Mouse (Mus musculus) forebrain, embryonic 15.5 days (tissue): ENCODE results near the gene Tgm2. TPM values are rescaled to one million over a fixed set of nuclear protein-coding genes. Genes with fewer than 3 reads are reported as not detected.

Experiments used
- ATAC-seq: fragments of 200-750 bp; cut with Nextera tagmentation; replicated peaks from 2 replicates; pipeline ENCODE4 v1.8.0; 2017; ENCODE audit warnings: mild to moderate bottlenecking, moderate TSS enrichment, moderate library complexity
- H3K27ac ChIP-seq: fragments of 300-500 bp; sonication (generic); replicated peaks from 2 replicates; pipeline ENCODE4 v1.5.1; 2015; ENCODE audit warnings: mild to moderate bottlenecking, inconsistent platforms
- H3K27me3 ChIP-seq: fragments of 300-500 bp; sonication (generic); 2 replicates; pipeline ENCODE4 v1.6.1; 2015; ENCODE audit warnings: inconsistent platforms
- H3K36me3 ChIP-seq: fragments of 300-500 bp; sonication (generic); 2 replicates; pipeline ENCODE4 v1.6.1; 2015; ENCODE audit warnings: mild to moderate bottlenecking, inconsistent platforms
- H3K4me1 ChIP-seq: fragments of 300-500 bp; sonication (generic); 2 replicates; pipeline ENCODE4 v1.6.1; 2015; ENCODE audit warnings: inconsistent platforms
- H3K4me2 ChIP-seq: fragments of 300-500 bp; sonication (generic); replicated peaks from 2 replicates; pipeline ENCODE4 v1.6.1; 2015; ENCODE audit warnings: mild to moderate bottlenecking, inconsistent platforms
- H3K4me3 ChIP-seq: fragments of 300-500 bp; sonication (generic); 2 replicates; pipeline ENCODE4 v1.5.1; 2015; ENCODE audit warnings: mild to moderate bottlenecking, inconsistent platforms
- H3K9ac ChIP-seq: fragments of 300-500 bp; sonication (generic); replicated peaks from 2 replicates; pipeline ENCODE4 v1.6.1; 2015; ENCODE audit warnings: mild to moderate bottlenecking, inconsistent platforms
- H3K9me3 ChIP-seq: fragments of 300-500 bp; sonication (generic); 2 replicates; pipeline ENCODE4 v1.6.1; 2016; ENCODE audit warnings: inconsistent platforms
- WGBS: fragments of 180-500 bp; shearing (Covaris S2); methylation state at CpG from one replicate; pipeline ENCODE4 v1.1.7; 2015; ENCODE audit warnings: mixed read lengths; 5-methylcytosine and 5-hydroxymethylcytosine counted together
- polyA plus RNA-seq: library from polyadenylated mRNA; unstranded; fragments of >200 nt; fragmentation: Nextera tagmentation; extraction: Ambion mirVana; gene quantifications from 2 replicates; pipeline ENCODE4 v1.2.1, GENCODE M21; 2015

The Tgm2 gene
- polyA plus RNA-seq, 1 experiment from 2014 or later: 4.7 TPM

GRCm38 (mm10) chr2:158145528-158146065 lies 639 bp downstream of the Tgm2 start:
- Histone ChIP-seq H3K4me3 (no peak overlapping the region), H3K4me2 (peak overlapping the region; percentile 52; the same call in 1 of the 2 replicates)
- 76% methylated on average over 5 of the region's 5 CpGs for WGBS

GRCm38 (mm10) chr2:158144750-158145527 lies 1.3 kb downstream of the Tgm2 start:
- ATAC-seq: no peak
- Histone ChIP-seq H3K9me3 (no peaks in the 10 kb centered on the region), H3K27ac (no peak overlapping the region), H3K36me3 (no peaks in the 10 kb centered on the region), H3K4me2 (no peak overlapping the region), H3K4me3 (no peak overlapping the region), H3K27me3 (peaks cover 3% of the 10 kb centered on the region; the same call in 1 of the 2 replicates), H3K9ac (no peak overlapping the region), H3K4me1 (peaks cover 11% of the 10 kb centered on the region)
- WGBS: 85% methylated on average over 6 of the region's 6 CpGs

More at GRCm38 (mm10) chr2:158145528-158146065, 639 bp downstream of the Tgm2 start:
- Histone ChIP-seq H3K4me1 (peaks cover 6% of the 10 kb centered on the region), H3K9ac (no peak overlapping the region; the same call in 1 of the 2 replicates), H3K27me3 (peaks cover 3% of the 10 kb centered on the region; the same call in 1 of the 2 replicates), H3K36me3 (no peaks in the 10 kb centered on the region), H3K27ac (no peak overlapping the region), H3K9me3 (no peaks in the 10 kb centered on the region)
- no peak for ATAC-seq

- H3K4me1 ChIP-seq: peaks cover 18% of the 10 kb centered on the region
- H3K4me3 ChIP-seq: no peak overlapping the region
- no peak overlapping the region for H3K9ac ChIP-seq
- no peaks in the 10 kb centered on the region for H3K9me3 ChIP-seq
- H3K4me2 ChIP-seq: no peak overlapping the region
- 49% methylated on average over 8 of the region's 8 CpGs for WGBS
- H3K36me3 ChIP-seq: no peaks in the 10 kb centered on the region
- ATAC-seq: no peak
- peaks cover 3% of the 10 kb centered on the region; the same call in 1 of the 2 replicates for H3K27me3 ChIP-seq
- H3K27ac ChIP-seq: no peak overlapping the region
Measured at GRCm38 (mm10) chr2:158144263-158144662, 2.0 kb downstream of the Tgm2 start.

GRCm38 (mm10) chr2:158143816-158144215 lies 2.4 kb downstream of the Tgm2 start:
- no peaks in the 10 kb centered on the region for H3K9me3 ChIP-seq
- H3K36me3 ChIP-seq: no peaks in the 10 kb centered on the region
- peaks cover 21% of the 10 kb centered on the region for H3K4me1 ChIP-seq
- WGBS: 62% methylated on average over 3 of the region's 3 CpGs
- H3K9ac ChIP-seq: no peak overlapping the region
- no peak for ATAC-seq
- no peak overlapping the region for H3K4me2 ChIP-seq
- no peak overlapping the region for H3K27ac ChIP-seq
- no peak overlapping the region for H3K4me3 ChIP-seq
- H3K27me3 ChIP-seq: peaks cover 3% of the 10 kb centered on the region; the same call in 1 of the 2 replicates

GRCm38 (mm10) chr2:158142981-158143380 lies 3.3 kb downstream of the Tgm2 start:
- Histone ChIP-seq H3K4me2 (no peak overlapping the region), H3K27me3 (peaks cover 3% of the 10 kb centered on the region; the same call in 1 of the 2 replicates), H3K36me3 (no peaks in the 10 kb centered on the region), H3K4me3 (no peak overlapping the region), H3K9me3 (no peaks in the 10 kb centered on the region), H3K27ac (no peak overlapping the region), H3K4me1 (peaks cover 21% of the 10 kb centered on the region), H3K9ac (no peak overlapping the region)
- no peak for ATAC-seq
- 87% methylated on average over 18 of the region's 18 CpGs for WGBS

- H3K9me3 ChIP-seq: no peaks in the 10 kb centered on the region
- H3K4me3 ChIP-seq: no peak overlapping the region
- WGBS: 91% methylated on average over 7 of the region's 7 CpGs
- peaks cover 3% of the 10 kb centered on the region; the same call in 1 of the 2 replicates for H3K27me3 ChIP-seq
- no peak overlapping the region for H3K4me2 ChIP-seq
- H3K36me3 ChIP-seq: no peaks in the 10 kb centered on the region
- peaks cover 21% of the 10 kb centered on the region for H3K4me1 ChIP-seq
- H3K9ac ChIP-seq: no peak overlapping the region
- no peak overlapping the region for H3K27ac ChIP-seq
- ATAC-seq: no peak
Measured at GRCm38 (mm10) chr2:158141690-158142440, 4.4 kb downstream of the Tgm2 start.

GRCm38 (mm10) chr2:158141271-158141670 lies 5.0 kb downstream of the Tgm2 start:
- Histone ChIP-seq H3K27ac (no peak overlapping the region), H3K36me3 (no peaks in the 10 kb centered on the region), H3K9ac (no peak overlapping the region), H3K4me3 (no peak overlapping the region), H3K9me3 (no peaks in the 10 kb centered on the region), H3K27me3 (peaks cover 3% of the 10 kb centered on the region; the same call in 1 of the 2 replicates), H3K4me2 (no peak overlapping the region), H3K4me1 (peaks cover 19% of the 10 kb centered on the region)
- 87% methylated on average over 7 of the region's 7 CpGs for WGBS
- ATAC-seq: no peak

- no peak for ATAC-seq
- H3K4me2 ChIP-seq: no peak overlapping the region
- H3K27ac ChIP-seq: no peak overlapping the region
- H3K27me3 ChIP-seq: no peaks in the 10 kb centered on the region
- H3K4me3 ChIP-seq: no peak overlapping the region
- H3K9me3 ChIP-seq: no peaks in the 10 kb centered on the region
- no peak overlapping the region for H3K9ac ChIP-seq
- 89% methylated on average over 5 of the region's 5 CpGs for WGBS
- H3K4me1 ChIP-seq: peaks cover 15% of the 10 kb centered on the region
- no peaks in the 10 kb centered on the region for H3K36me3 ChIP-seq
Measured at GRCm38 (mm10) chr2:158140664-158141063, 5.6 kb downstream of the Tgm2 start.

- Histone ChIP-seq H3K4me2 (no peak overlapping the region), H3K27ac (peak overlapping the region; percentile 44), H3K9ac (no peak overlapping the region)
Measured at GRCm38 (mm10) chr2:158139628-158140027, 6.6 kb downstream of the Tgm2 start.

GRCm38 (mm10) chr2:158138778-158139177 lies 7.5 kb downstream of the Tgm2 start:
- no peaks in the 10 kb centered on the region for H3K27me3 ChIP-seq
- no peaks in the 10 kb centered on the region for H3K9me3 ChIP-seq
- H3K36me3 ChIP-seq: no peaks in the 10 kb centered on the region
- H3K27ac ChIP-seq: no peak overlapping the region
- no peak overlapping the region for H3K4me2 ChIP-seq
- no peak overlapping the region for H3K4me3 ChIP-seq
- no peak overlapping the region for H3K9ac ChIP-seq
- no peak for ATAC-seq
- H3K4me1 ChIP-seq: peaks cover 15% of the 10 kb centered on the region
- WGBS: 88% methylated on average over 9 of the region's 9 CpGs

More at GRCm38 (mm10) chr2:158139628-158140027, 6.6 kb downstream of the Tgm2 start:
- Histone ChIP-seq H3K9me3 (no peaks in the 10 kb centered on the region), H3K4me1 (peaks cover 15% of the 10 kb centered on the region), H3K36me3 (no peaks in the 10 kb centered on the region), H3K27me3 (no peaks in the 10 kb centered on the region), H3K4me3 (no peak overlapping the region)
- 24% methylated on average over 7 of the region's 7 CpGs for WGBS
- ATAC-seq: peak; percentile 85

- no peaks in the 10 kb centered on the region for H3K9me3 ChIP-seq
- no peak overlapping the region for H3K4me2 ChIP-seq
- no peaks in the 10 kb centered on the region for H3K36me3 ChIP-seq
- peaks cover 15% of the 10 kb centered on the region for H3K4me1 ChIP-seq
- H3K27ac ChIP-seq: no peak overlapping the region
- ATAC-seq: no peak
- WGBS: 92% methylated on average over 12 of the region's 12 CpGs
- no peaks in the 10 kb centered on the region for H3K27me3 ChIP-seq
- H3K4me3 ChIP-seq: no peak overlapping the region
- H3K9ac ChIP-seq: no peak overlapping the region
Measured at GRCm38 (mm10) chr2:158137771-158138170, 8.5 kb downstream of the Tgm2 start.

GRCm38 (mm10) chr2:158136205-158136604 lies 10.0 kb downstream of the Tgm2 start:
- no peaks in the 10 kb centered on the region for H3K27me3 ChIP-seq
- H3K4me1 ChIP-seq: peaks cover 15% of the 10 kb centered on the region
- no peak overlapping the region for H3K27ac ChIP-seq
- no peak overlapping the region for H3K9ac ChIP-seq
- H3K36me3 ChIP-seq: no peaks in the 10 kb centered on the region
- H3K4me3 ChIP-seq: no peak overlapping the region
- 65% methylated on average over 7 of the region's 7 CpGs for WGBS
- H3K9me3 ChIP-seq: no peaks in the 10 kb centered on the region
- no peak overlapping the region for H3K4me2 ChIP-seq
- ATAC-seq: no peak
